Mouse (Mus musculus): ENCODE measurements around the gene Meioc. TPM values are rescaled to one million over a fixed set of nuclear protein-coding genes. Genes with fewer than 3 reads are reported as not detected.
"Not testable (repeated sequence)": the region's sequence is repeated elsewhere in the genome, so short reads cannot be mapped to it uniquely, and the experiment has no call there.

Gene Meioc
- polyA plus RNA-seq, 1 experiment from 2014 or later = 1.1 TPM

DNA sequence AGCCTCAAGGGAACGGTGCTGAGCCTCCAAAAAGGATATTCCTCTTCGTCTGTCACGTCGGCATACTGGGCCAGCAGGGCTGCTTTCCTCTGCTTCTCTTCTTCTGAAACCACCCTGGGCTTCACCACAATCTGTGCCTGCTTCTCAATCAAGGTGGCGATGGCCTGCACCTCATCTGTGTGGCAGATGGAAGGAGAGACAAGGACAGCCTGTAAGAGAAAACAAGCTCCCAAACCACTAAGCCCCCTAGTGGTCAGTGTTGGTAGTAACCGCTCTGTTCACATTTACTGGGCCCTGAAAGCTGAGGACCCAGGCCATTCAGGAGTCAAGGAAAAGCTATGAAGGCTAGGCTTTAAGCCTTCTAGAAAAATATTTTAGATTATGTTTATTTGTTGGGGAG is 26.6 kb downstream of the Meioc start:
- H3K9ac ChIP-seq (ENCODE audit: low read length) = no peak overlapping the region
- no peak for ATAC-seq (ENCODE audit: insufficient number of reproducible peaks, insufficient read depth, low FRiP score, low read depth)
- no peaks in the 10 kb centered on the region; a peak in 1 of 4 replicates for H3K4me1 ChIP-seq (ENCODE audit: control insufficient read depth in 2 of 2, insufficient read depth in 2 of 2, low read length in 2 of 2)
- WGBS = 63% methylated on average over 6 of the region's 6 CpGs
- H3K27ac ChIP-seq (replicated peaks in 1 of 2; ENCODE audit: control insufficient read depth in 1 of 2, insufficient read depth in 1 of 2, low read depth in 2 of 2, low read length in 2 of 2) = no peak overlapping the region
- peaks cover 50% of the 10 kb centered on the region for H3K36me3 ChIP-seq (ENCODE audit: control insufficient read depth, insufficient read depth, low read length)
- no peaks in the 10 kb centered on the region for H3K27me3 ChIP-seq (ENCODE audit: control insufficient read depth, insufficient read depth, low read length)
- no peak overlapping the region for H3K4me2 ChIP-seq (ENCODE audit: low read length)
- no peaks in the 10 kb centered on the region for H3K9me3 ChIP-seq (ENCODE audit: control insufficient read depth, low read length)
- no peak overlapping the region for H3K4me3 ChIP-seq (ENCODE audit: control insufficient read depth in 1 of 2, insufficient read depth in 1 of 2, low read depth in 1 of 2, low read length in 2 of 2)

GRCm38 (mm10) chr11:102695289-102695688 is 31.8 kb downstream of the Meioc start:
- Histone ChIP-seq H3K27ac (replicated peaks in 1 of 2; ENCODE audit: control insufficient read depth in 1 of 2, insufficient read depth in 1 of 2, low read depth in 2 of 2, low read length in 2 of 2) (no peak overlapping the region), H3K9me3 (ENCODE audit: control insufficient read depth, low read length) (no peaks in the 10 kb centered on the region), H3K27me3 (ENCODE audit: control insufficient read depth, insufficient read depth, low read length) (no peaks in the 10 kb centered on the region), H3K9ac (ENCODE audit: low read length) (no peak overlapping the region), H3K4me2 (ENCODE audit: low read length) (no peak overlapping the region), H3K4me1 (ENCODE audit: control insufficient read depth in 2 of 2, insufficient read depth in 2 of 2, low read length in 2 of 2) (peaks cover 6 to 9% of the 10 kb centered on the region in 2 experiments), H3K36me3 (ENCODE audit: control insufficient read depth, insufficient read depth, low read length) (peaks cover 21% of the 10 kb centered on the region), H3K4me3 (ENCODE audit: control insufficient read depth in 1 of 2, insufficient read depth in 1 of 2, low read depth in 1 of 2, low read length in 2 of 2) (no peak overlapping the region)
- ATAC-seq (ENCODE audit: insufficient number of reproducible peaks, insufficient read depth, low FRiP score, low read depth) = no peak
- WGBS = 88% methylated on average over 7 of the region's 7 CpGs

- peak; percentile 86 for ATAC-seq (ENCODE audit: insufficient number of reproducible peaks, insufficient read depth, low FRiP score, low read depth)
- peak within 1 kb of the TSS; percentile 83 to 89 for H3K4me3 ChIP-seq (ENCODE audit: control insufficient read depth in 1 of 2, insufficient read depth in 1 of 2, low read depth in 1 of 2, low read length in 2 of 2)
- WGBS = under 1% methylated on average over 49 of the region's 49 CpGs
- peak within 1 kb of the TSS; percentile 45 to 68 for H3K27ac ChIP-seq (replicated peaks in 1 of 2; ENCODE audit: control insufficient read depth in 1 of 2, insufficient read depth in 1 of 2, low read depth in 2 of 2, low read length in 2 of 2)
- H3K9me3 ChIP-seq (ENCODE audit: control insufficient read depth, low read length) = no peaks in the 10 kb centered on the region
- peaks cover 6 to 9% of the 10 kb centered on the region in 2 experiments for H3K4me1 ChIP-seq (ENCODE audit: control insufficient read depth in 2 of 2, insufficient read depth in 2 of 2, low read length in 2 of 2)
- H3K36me3 ChIP-seq (ENCODE audit: control insufficient read depth, insufficient read depth, low read length) = peaks cover 7% of the 10 kb centered on the region; the same call in 1 of the 2 replicates
- H3K9ac ChIP-seq (ENCODE audit: low read length) = peak within 1 kb of the TSS; percentile 89
- no peaks in the 10 kb centered on the region for H3K27me3 ChIP-seq (ENCODE audit: control insufficient read depth, insufficient read depth, low read length)
- H3K4me2 ChIP-seq (ENCODE audit: low read length) = peak within 1 kb of the TSS; percentile 92
These were observed 34.0 kb downstream of the Meioc start, which contains the start of gene Ccdc43 for GRCm38 (mm10) chr11:102697338-102698017. TSS of gene Ccdc43 (minus strand) at chr11:102697782.

DNA sequence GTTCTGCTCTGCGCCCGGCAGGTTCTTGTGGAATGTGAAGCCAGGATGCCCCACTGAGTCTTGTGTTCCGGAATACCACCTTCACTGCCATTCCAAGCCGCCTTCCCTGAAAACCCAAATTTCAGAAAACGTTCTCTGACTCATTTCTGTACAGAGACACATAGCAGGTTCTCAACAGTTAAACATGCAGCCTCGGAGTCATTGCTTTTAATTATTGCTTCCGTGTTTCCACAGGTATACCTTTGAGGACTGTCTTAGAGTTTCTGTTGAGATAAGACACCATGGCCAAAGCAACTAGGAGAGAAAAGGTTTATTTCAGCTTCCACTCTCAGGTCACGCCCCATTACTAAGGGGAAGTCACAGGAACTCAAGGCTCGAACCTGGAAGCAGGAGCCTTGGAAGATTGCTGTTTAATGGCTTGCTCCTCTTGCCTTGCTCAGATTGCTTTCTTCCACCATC is 34.5 kb downstream of the Meioc start:
- Histone ChIP-seq H3K36me3 (ENCODE audit: control insufficient read depth, insufficient read depth, low read length) (peaks cover 4% of the 10 kb centered on the region; the same call in 1 of the 2 replicates), H3K4me2 (ENCODE audit: low read length) (peak overlapping the region; percentile 92), H3K4me1 (ENCODE audit: control insufficient read depth in 2 of 2, insufficient read depth in 2 of 2, low read length in 2 of 2) (peaks cover 6 to 9% of the 10 kb centered on the region in 2 experiments), H3K9me3 (ENCODE audit: control insufficient read depth, low read length) (no peaks in the 10 kb centered on the region), H3K4me3 (ENCODE audit: control insufficient read depth in 1 of 2, insufficient read depth in 1 of 2, low read depth in 1 of 2, low read length in 2 of 2) (peak overlapping the region; percentile 83 to 89), H3K27me3 (ENCODE audit: control insufficient read depth, insufficient read depth, low read length) (no peaks in the 10 kb centered on the region), H3K9ac (ENCODE audit: low read length) (peak overlapping the region; percentile 89), H3K27ac (replicated peaks in 1 of 2; ENCODE audit: control insufficient read depth in 1 of 2, insufficient read depth in 1 of 2, low read depth in 2 of 2, low read length in 2 of 2) (peak overlapping the region; percentile 45 to 68; a peak in 1 of 4 replicates)
- 21% methylated on average over 9 of the region's 9 CpGs for WGBS
- ATAC-seq (ENCODE audit: insufficient number of reproducible peaks, insufficient read depth, low FRiP score, low read depth) = no peak

DNA sequence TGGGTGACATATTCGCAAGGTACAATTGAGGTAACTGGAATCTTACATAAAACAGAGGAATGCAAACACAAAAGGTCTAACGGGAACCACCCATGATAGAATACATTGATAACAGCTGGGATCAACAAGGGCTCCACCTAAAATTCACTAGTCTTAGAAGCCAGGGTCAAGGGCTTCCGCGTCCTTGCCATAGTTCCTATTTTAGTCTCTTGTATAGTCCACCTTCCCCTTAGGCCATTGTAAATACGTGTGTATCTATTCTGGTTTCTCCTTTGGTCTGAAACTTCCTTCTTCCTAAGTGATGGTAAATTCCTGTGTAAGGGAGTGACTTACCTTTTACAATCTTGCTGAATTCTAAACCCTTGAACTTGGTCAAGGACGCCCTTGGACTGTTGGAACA is 38.7 kb downstream of the Meioc start:
- not testable (repeated sequence) for H3K27ac ChIP-seq (replicated peaks in 1 of 2; ENCODE audit: control insufficient read depth in 1 of 2, insufficient read depth in 1 of 2, low read depth in 2 of 2, low read length in 2 of 2); H3K4me2 ChIP-seq (ENCODE audit: low read length); H3K9ac ChIP-seq (ENCODE audit: low read length); H3K4me1 ChIP-seq (ENCODE audit: control insufficient read depth in 2 of 2, insufficient read depth in 2 of 2, low read length in 2 of 2); H3K9me3 ChIP-seq (ENCODE audit: control insufficient read depth, low read length); H3K36me3 ChIP-seq (ENCODE audit: control insufficient read depth, insufficient read depth, low read length); H3K4me3 ChIP-seq (ENCODE audit: control insufficient read depth in 1 of 2, insufficient read depth in 1 of 2, low read depth in 1 of 2, low read length in 2 of 2); H3K27me3 ChIP-seq (ENCODE audit: control insufficient read depth, insufficient read depth, low read length); ATAC-seq (ENCODE audit: insufficient number of reproducible peaks, insufficient read depth, low FRiP score, low read depth)
- whole genome bisulfite sequencing = 84% methylated on average over 6 of the region's 6 CpGs

- 79% methylated on average over 4 of the region's 4 CpGs for WGBS
- ATAC-seq (ENCODE audit: insufficient number of reproducible peaks, insufficient read depth, low FRiP score, low read depth) = no peak
These were observed 48.9 kb downstream of the Meioc start for GRCm38 (mm10) chr11:102712411-102712810.

GRCm38 (mm10) chr11:102714578-102714977 is 51.1 kb downstream of the Meioc start:
- H3K4me2 ChIP-seq (ENCODE audit: low read length) = not testable (repeated sequence)
- WGBS = 79% methylated on average over 2 of the region's 2 CpGs

More at GRCm38 (mm10) chr11:102712411-102712810, 48.9 kb downstream of the Meioc start:
- Histone ChIP-seq H3K27me3 (ENCODE audit: control insufficient read depth, insufficient read depth, low read length) (no peaks in the 10 kb centered on the region), H3K9ac (ENCODE audit: low read length) (no peak overlapping the region), H3K36me3 (ENCODE audit: control insufficient read depth, insufficient read depth, low read length) (no peaks in the 10 kb centered on the region), H3K4me2 (ENCODE audit: low read length) (no peak overlapping the region), H3K4me3 (ENCODE audit: control insufficient read depth in 1 of 2, insufficient read depth in 1 of 2, low read depth in 1 of 2, low read length in 2 of 2) (no peak overlapping the region), H3K27ac (replicated peaks in 1 of 2; ENCODE audit: control insufficient read depth in 1 of 2, insufficient read depth in 1 of 2, low read depth in 2 of 2, low read length in 2 of 2) (no peak overlapping the region), H3K9me3 (ENCODE audit: control insufficient read depth, low read length) (peaks cover 4% of the 10 kb centered on the region; the same call in 1 of the 2 replicates), H3K4me1 (ENCODE audit: control insufficient read depth in 2 of 2, insufficient read depth in 2 of 2, low read length in 2 of 2) (no peaks in the 10 kb centered on the region)

More at GRCm38 (mm10) chr11:102714578-102714977, 51.1 kb downstream of the Meioc start:
- not testable (repeated sequence) for H3K4me1 ChIP-seq (ENCODE audit: control insufficient read depth in 2 of 2, insufficient read depth in 2 of 2, low read length in 2 of 2); H3K27me3 ChIP-seq (ENCODE audit: control insufficient read depth, insufficient read depth, low read length); H3K27ac ChIP-seq (replicated peaks in 1 of 2; ENCODE audit: control insufficient read depth in 1 of 2, insufficient read depth in 1 of 2, low read depth in 2 of 2, low read length in 2 of 2); H3K4me3 ChIP-seq (ENCODE audit: control insufficient read depth in 1 of 2, insufficient read depth in 1 of 2, low read depth in 1 of 2, low read length in 2 of 2); H3K9ac ChIP-seq (ENCODE audit: low read length); H3K9me3 ChIP-seq (ENCODE audit: control insufficient read depth, low read length); ATAC-seq (ENCODE audit: insufficient number of reproducible peaks, insufficient read depth, low FRiP score, low read depth); H3K36me3 ChIP-seq (ENCODE audit: control insufficient read depth, insufficient read depth, low read length)
